8 mouse cellular contexts compared by ENCODE assay signal in the genomic region with DNA sequence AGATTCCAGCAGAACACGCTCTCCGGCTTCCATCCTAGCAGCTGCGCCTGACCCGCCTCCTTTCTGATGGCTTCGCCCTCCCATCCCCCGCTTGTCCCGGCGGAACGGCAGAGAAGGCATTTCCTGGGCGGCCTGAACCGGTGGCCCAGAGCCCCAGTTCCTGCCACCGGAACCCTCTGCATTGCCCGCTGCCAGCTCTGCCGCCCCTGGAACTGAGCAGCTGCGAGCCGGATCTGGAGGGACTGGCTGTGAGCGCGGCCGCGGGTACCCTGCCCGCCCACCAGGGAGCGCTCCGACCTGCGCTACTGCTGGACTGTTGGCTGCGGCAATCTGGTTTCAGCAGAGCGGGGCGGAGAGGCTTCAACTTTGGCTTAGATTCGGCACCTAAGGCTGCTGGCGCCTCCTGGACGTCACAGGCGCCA. TPM values are rescaled to one million over a fixed set of nuclear protein-coding genes. Genes with fewer than 3 reads are reported as not detected.
DNase-seq lines count a peak whose midpoint lies in the region; ATAC-seq and TF ChIP-seq lines count a peak whose summit lies in the region.

No protein-coding gene starts in this region.

- DNase-seq in CD8-positive naive resting alpha-beta T cell, adult 2 months (ENCODE audit: low read depth in 2 of 2, low spot score in 2 of 2): peak; percentile 86 to 89
- DNase-seq in forelimb bud, embryonic 11.5 days (ENCODE audit: low read depth, low spot score): peak; percentile 70
- peak; percentile 89 for DNase-seq in heart, postnatal 4 days
- peak; percentile 63 for DNase-seq in layer of hippocampus, adult 9-11 months
- peak; percentile 83 for DNase-seq in lung, postnatal 0 days (ENCODE audit: low spot score)
- DNase-seq in ovary, adult 18-20 months (ENCODE audit: low spot score): peak; percentile 45
- DNase-seq in thymus, postnatal 0 days (ENCODE audit: low spot score): peak; percentile 76

- peak overlapping the region; percentile 51 for H3K4me3 ChIP-seq in brown adipose tissue, adult 24 weeks (ENCODE audit: insufficient read depth, low read depth, low read length)
- H3K4me3 ChIP-seq in lung, postnatal 0 days (ENCODE audit: low read depth, low read length): 0 out of 2 replicates have a peak overlapping the region, but pooled peaks have one; percentile 3

- no peaks in the 10 kb centered on the region for H3K4me1 ChIP-seq in brown adipose tissue, adult 24 weeks (ENCODE audit: control insufficient read depth, insufficient read depth, insufficient read length, low read length)
- H3K4me1 ChIP-seq in lung, postnatal 0 days (ENCODE audit: insufficient read depth, low read depth, low read length): peaks cover 26% of the 10 kb centered on the region

- peak overlapping the region; percentile 42 for H3K4me2 ChIP-seq in lung, postnatal 0 days (replicated peaks; ENCODE audit: low read depth, low read length)

- peak; percentile 97 for TF ChIP-seq CTCF in lung, postnatal 0 days (IDR thresholded peaks at IDR 0.05)

- no peak for TF ChIP-seq EP300 in lung, postnatal 0 days (IDR thresholded peaks at IDR 0.05)

- peak; percentile 46 for ATAC-seq in lung, postnatal 0 days

- under 1% methylated on average over 31 of the region's 31 CpGs for WGBS in lung, postnatal 0 days

- H3K27ac ChIP-seq in brown adipose tissue, adult 24 weeks (replicated peaks; ENCODE audit: low read depth, low read length): no peak overlapping the region
- H3K27ac ChIP-seq in lung, postnatal 0 days (ENCODE audit: low read length): no peak overlapping the region

- H3K27me3 ChIP-seq in lung, postnatal 0 days (replicated peaks; ENCODE audit: insufficient read depth, low read length): peaks cover 55% of the 10 kb centered on the region

- H3K9ac ChIP-seq in lung, postnatal 0 days (replicated peaks; ENCODE audit: low read depth): no peak overlapping the region

- H3K9me3 ChIP-seq in lung, postnatal 0 days (ENCODE audit: low read length): no peaks in the 10 kb centered on the region

- no peaks in the 10 kb centered on the region for H3K36me3 ChIP-seq in lung, postnatal 0 days (ENCODE audit: insufficient read depth, low read length)

RNA-seq across cellular contexts. Expression of gene Hs3st3b1, which starts 3.1 kb away (rescaled TPM):
- polyA plus RNA-seq in brown adipose tissue, adult 24 weeks (2012; ENCODE audit: insufficient read depth, insufficient read length, missing spikeins): 0.67 and 0.75 TPM in 2 replicates
- total RNA-seq in heart, postnatal 4 days (2021): 1 to 10 TPM; 1.1 TPM
- 0.63 and 0.76 TPM in 2 replicates for polyA plus RNA-seq in lung, postnatal 0 days (2015; fragmentation: Nextera tagmentation; extraction: Ambion mirVana)
- polyA plus RNA-seq in thymus, postnatal 0 days (2015; fragmentation: Nextera tagmentation; extraction: Ambion mirVana): 2.0 and 2.2 TPM in 2 replicates
